Mouse (Mus musculus): ENCODE data around the gene AW011738.

GRCm38 (mm10) chr4:156254361-156255077, 51.4 kb downstream of the AW011738 start:
- TF ChIP-seq CTCF (IDR thresholded peaks at IDR 0.05; ENCODE audit: low read depth) (no peak), EP300 (IDR thresholded peaks at IDR 0.05; ENCODE audit: low read depth) (no peak)

All from liver, postnatal 0 days (tissue).